Mouse (Mus musculus): Measurements from ENCODE around the gene Gfpt1.

GRCm38 (mm10) chr6:87130628-87131027 lies 88.0 kb downstream of the Gfpt1 start:
- TF ChIP-seq CTCF (IDR thresholded peaks at IDR 0.05; ENCODE audit: low read depth, low read length) (no peak), EP300 (IDR thresholded peaks at IDR 0.05; ENCODE audit: insufficient read depth, low read depth, low read length) (no peak), POLR2A (IDR thresholded peaks at IDR 0.05; ENCODE audit: insufficient read depth, low read length) (no peak)
